Mouse (Mus musculus) CD4-positive, CD25-positive, alpha-beta regulatory T cell, adult 2 months (primary cell): ENCODE data around the gene Lingo1.
A peak's percentile ranks its signal among the peaks of the same experiment; 100 is the strongest.

ENCODE experiments used
- DNase-seq: peaks from one replicate; pipeline ENCODE4 v3.0.0-alpha.2; 2012; ENCODE audit warnings: low read depth, low spot score

Gene Lingo1

DNA sequence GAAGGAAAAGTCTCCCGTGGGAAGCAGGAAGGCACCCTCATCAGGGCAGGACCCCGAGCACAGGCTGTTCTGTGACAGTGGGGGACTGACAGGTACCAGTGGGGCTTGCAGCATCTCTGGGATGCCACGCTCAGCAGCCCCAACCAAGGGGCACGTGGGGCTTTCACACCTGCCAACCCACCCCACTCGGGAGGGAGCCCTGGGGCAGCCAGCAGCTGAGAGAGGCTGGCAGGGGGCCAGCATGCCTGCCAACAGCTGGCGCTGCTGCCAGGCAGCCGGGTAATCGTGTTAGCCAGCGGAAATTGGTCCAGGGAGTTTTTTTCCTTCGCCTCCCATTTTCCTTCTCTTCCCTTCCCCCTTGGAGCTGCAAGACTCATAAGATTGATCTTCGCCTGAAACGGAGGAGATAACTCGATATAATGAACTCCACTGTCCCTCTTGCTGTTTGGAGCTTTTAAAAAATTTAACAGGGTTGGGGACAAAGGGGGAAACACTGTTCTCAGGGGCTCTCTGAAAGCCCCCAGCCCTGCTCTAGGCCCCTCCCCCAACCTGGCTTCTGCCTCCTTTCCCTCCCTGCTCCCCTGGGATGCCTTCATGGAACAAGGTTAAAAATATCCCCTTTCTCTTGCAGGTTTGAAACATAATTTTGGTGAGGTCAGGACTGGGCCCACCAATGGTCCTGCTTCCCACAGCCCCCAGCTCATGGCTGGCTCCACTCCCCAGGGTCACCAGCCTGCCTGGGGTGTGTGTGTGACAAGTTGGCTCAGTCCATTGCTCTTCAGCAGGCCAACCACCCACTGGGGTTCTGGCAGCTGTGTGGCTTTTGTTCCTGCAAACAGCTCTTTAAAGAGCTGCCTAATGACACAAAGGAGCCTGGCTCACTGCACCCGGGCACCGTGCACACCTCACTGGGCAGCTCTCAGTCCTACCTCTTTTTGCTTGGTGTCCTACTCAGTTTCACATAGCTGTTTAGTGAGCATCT lies 68.3 kb downstream of the Lingo1 start:
- DNase-seq, result no peak

- DNase-seq, result peak; percentile 53
Observed at GRCm38 (mm10) chr9:56725814-56726213, 70.5 kb downstream of the Lingo1 start.

- no peak for DNase-seq
Observed at GRCm38 (mm10) chr9:56722089-56722825, 74.0 kb downstream of the Lingo1 start.

DNA sequence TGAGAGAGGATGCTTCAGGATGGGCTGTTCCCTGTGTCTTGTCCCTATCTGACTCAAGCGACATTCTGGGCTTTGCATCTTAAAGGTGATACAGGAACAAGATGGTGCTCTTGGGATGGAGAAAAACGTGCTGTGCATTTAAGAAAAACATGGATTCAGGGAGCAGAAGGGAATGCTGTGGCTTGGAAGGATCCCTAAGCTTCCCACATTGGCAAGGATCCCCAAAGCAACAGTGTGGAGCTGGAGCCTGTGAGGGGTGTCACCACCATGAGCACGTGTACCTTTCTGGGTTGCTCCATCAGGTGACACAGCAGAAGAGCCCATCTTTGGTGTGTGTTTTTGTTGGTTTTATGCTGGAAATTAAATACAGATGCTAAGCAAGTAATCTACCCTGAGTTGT lies 77.3 kb downstream of the Lingo1 start:
- no peak for DNase-seq

DNA sequence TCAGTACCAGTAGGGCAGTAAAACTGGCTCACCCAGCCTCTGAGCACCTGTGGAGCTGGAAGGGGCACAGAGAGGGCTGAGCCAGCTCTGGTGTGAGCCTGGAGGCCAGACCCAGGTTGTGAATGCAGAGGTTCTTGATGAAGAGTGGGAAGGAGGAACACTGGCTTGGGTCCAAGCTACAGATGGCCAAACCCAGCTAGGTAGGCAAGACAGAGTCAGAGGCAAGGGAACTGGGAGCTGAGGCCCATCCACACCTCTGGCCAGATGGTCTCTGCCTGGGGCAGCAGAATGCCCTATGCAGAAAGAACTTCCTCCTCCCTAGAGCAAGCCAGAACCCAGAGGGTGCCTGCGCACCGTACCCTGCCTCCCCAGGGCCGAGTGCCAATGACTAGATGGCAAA lies 79.7 kb downstream of the Lingo1 start:
- no peak for DNase-seq

DNA sequence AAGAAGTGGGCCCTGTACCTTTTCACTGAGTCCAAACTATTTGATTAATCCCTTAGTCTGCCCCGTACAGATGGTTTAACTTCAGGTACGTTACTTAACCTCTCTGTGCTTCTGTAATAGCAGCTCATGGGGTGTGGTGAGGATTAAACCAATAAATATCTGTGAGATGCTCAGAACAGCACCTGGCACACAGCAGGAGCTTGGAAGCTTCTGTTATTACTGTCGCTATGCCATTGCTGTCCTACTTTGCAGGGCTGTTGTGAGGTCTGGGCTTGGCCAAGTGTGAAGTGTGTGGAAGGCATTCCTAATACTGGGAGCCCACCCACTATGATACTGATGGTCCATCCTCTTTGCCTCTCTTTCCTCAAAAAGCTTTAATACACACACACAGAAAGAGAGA lies 80.2 kb downstream of the Lingo1 start:
- DNase-seq, result no peak

DNA sequence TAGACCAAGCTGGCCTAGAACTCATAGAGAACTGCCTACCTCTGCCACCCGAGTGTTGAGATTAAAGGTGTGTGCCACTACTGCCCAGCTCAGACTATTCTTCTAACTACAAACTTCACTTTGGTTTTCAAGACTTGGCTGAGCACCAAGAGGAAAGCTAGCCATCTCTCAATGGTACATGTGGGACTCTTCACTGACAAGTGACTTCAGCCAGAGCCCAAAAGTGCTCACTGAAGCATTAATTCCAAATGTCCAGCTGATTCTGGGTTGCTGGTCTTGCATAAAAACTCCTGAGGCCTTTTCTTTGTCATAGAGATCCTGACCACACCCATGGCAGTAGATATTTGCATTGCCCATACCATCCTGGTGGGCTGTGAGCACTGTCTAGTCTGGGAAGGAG lies 81.9 kb downstream of the Lingo1 start:
- no peak for DNase-seq

DNA sequence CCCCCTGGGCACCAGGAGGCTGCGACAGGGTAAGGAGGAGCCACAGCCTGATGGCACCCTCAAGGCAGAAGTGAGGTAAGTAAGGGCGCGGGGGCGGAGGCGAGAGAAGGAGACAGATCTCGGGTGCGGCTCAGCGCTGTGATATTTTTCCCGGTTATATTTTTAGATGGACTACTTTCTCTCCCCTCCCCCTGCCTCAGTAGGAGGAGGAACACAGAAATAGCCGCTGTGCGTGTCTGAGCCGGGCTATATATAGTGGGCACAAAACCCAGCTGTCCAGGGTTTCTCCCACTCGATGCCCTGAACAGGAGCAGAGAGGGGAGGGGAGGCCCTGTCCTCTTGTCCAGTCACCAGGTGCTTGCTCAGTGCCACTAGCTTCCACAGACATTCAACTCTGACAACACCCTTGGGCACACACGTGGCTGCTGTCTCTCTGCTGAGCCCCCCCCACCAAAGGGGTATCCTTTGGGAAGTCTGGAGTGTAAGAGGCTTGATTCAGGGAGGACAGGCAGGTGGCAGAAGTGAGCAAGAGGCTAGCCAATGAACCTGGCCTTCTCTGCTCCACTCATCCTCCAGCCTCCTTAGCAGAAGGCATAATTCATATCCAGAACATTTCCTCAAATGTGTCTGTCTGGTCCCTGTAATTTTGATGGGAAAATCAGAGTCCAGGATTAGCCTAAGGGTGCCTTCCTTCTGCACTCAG lies 83.5 kb downstream of the Lingo1 start:
- DNase-seq, result no peak

GRCm38 (mm10) chr9:56710958-56711357 lies 85.3 kb downstream of the Lingo1 start:
- no peak for DNase-seq

- DNase-seq, result no peak
Observed at GRCm38 (mm10) chr9:56706482-56707085, 89.7 kb downstream of the Lingo1 start.

- no peak for DNase-seq
Observed at GRCm38 (mm10) chr9:56701394-56701793, 94.9 kb downstream of the Lingo1 start.

DNA sequence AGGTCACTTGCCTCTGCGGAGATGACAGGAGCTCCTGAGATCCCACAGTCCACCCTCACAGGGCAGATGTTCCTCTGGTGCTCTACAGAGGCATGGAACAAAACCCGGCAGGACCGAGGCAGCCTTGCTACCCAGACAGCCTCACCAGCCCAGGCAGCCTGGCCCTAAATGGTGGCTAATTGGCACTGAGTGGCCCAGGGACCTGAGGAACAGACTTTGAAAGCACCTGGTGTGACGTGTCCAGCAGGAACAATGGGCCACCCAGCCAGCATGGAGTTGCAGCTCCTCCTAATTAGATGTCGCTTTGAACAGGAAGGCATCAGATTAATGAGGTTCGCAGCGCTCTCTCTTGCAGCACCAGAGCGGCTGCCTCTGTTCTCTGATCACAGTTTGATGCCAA lies 95.4 kb downstream of the Lingo1 start:
- no peak for DNase-seq

GRCm38 (mm10) chr9:56698715-56699370 lies 97.4 kb downstream of the Lingo1 start:
- DNase-seq, result no peak

DNA sequence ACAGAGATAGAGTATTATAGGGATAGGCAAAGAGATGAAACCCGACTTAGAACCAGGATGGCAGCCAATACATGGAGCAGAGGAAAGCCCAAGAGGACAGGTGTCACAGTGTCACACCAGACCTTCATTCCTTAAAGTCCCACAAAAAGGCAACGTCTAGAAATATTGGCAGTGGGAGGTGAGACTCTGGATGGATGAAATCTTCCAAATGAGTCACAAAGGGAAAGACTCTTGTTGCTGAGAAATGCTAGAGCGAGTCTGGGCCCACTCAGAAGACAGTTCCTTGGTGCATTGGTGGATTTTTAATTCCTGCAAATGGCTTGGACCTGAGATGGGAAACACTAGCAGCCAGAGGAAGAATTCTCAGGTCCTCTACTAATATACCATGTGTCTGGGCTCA lies 102.2 kb downstream of the Lingo1 start:
- DNase-seq, result no peak

GRCm38 (mm10) chr9:56691226-56691625 lies 105.0 kb downstream of the Lingo1 start:
- no peak for DNase-seq

DNA sequence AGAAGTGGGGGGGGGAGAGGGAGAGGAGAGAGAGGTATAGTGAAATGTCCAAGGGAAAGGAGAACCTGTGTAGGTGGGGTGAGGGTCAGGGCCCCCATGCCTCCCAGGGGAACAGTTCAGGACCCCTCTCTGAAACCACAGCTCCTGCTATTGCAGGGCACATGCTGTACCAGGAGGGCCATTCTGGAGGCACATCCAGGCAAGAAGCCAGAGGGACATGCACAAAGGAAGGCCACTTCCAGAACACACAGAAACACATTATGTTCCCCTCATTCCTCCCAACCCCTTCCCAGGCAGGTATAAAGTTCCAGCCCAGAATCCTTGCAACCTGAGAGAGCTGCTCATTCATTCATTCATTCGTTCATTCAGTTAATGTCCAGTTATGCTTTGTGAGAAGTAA lies 105.6 kb downstream of the Lingo1 start:
- no peak for DNase-seq

DNA sequence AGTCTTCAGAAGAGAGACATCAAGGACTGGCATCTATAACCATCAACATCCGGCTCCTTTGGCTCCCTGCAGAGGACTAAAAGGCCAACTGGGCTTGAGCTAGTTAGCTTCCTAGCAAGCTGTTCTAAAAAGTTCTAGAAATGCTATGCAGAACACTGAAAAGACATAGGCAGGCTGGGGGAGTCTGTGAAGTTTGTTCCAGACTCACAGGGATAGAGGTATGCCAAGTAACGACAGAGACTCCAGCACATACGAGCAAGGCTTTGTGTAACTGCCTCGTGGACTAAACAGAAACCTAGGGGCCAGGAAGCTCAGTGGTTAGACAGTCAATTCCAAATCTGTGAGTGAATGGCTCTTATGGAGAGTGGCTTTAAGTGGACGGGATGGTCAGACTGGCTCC lies 108.8 kb downstream of the Lingo1 start:
- DNase-seq, result no peak

GRCm38 (mm10) chr9:56687145-56687477 lies 109.2 kb downstream of the Lingo1 start:
- no peak for DNase-seq

DNA sequence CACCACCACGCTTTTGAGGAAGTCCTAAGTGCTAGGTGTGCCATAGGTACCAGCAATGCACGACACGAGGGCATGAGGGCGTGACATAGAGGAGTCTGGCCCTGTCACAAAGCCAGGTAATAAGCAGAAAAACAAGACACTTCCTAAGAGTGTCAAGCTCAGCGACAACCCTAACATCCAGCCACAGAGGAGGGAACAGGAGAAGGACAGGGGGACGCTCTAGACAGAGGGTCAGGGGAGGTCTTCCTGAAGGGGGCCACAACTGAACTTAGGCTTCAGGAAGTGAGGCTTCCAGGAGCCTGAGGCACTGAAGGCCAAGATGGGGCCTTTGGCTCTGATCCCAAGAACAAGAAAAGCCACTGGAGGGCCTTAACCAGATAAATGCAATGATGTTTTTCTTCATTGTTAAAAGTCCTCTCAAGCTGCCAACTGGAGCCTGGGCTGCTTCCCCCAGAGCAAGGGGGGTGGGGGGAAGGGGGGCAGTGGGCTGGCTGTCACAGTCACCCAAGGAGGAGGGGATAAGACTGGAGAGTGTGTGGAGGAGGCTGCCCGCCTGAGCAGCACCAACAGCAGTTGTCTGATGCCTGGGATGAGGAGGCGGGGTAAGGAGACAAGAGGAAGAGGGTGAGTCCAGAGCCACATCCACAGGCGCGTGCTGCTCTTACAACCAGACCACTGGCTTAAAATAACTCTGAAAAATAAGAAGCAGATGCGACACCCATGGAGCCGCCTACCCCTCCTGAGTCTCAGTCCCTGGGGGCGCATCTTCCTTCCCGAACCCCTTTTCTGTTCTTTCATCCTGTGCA lies 109.7 kb downstream of the Lingo1 start:
- no peak for DNase-seq

- DNase-seq, result no peak
Observed at GRCm38 (mm10) chr9:56682826-56683225, 113.4 kb downstream of the Lingo1 start.
